Mouse (Mus musculus) kidney, adult 8-10 months (tissue): ENCODE data around the gene Lsm7.
"Not testable (repeated sequence)": the region's sequence is repeated elsewhere in the genome, so short reads cannot be mapped to it uniquely, and the experiment has no call there.

Source experiments
- DNase-seq, 2 experiments: peaks; one replicate each; pipeline ENCODE4 v3.0.0; 2022

Lsm7 gene

GRCm38 (mm10) chr10:80831136-80831535 is 23.9 kb downstream of the Lsm7 start:
- peak; percentile 84 to 88 for DNase-seq

GRCm38 (mm10) chr10:80829359-80830278 is 25.4 kb downstream of the Lsm7 start:
- DNase-seq = no peak

GRCm38 (mm10) chr10:80828587-80828986 is 26.4 kb downstream of the Lsm7 start:
- DNase-seq = not testable (repeated sequence)

- DNase-seq = no peak
These were observed 27.1 kb downstream of the Lsm7 start for GRCm38 (mm10) chr10:80827870-80828420.

- no peak for DNase-seq
These were observed 27.7 kb downstream of the Lsm7 start for GRCm38 (mm10) chr10:80827063-80827869.

GRCm38 (mm10) chr10:80826151-80827062 is 28.6 kb downstream of the Lsm7 start, which contains the start of gene Oaz1:
Gene Oaz1, plus strand, starts transcription at chr10:80826656.
- DNase-seq = peak; percentile 100

- no peak for DNase-seq
These were observed 30.2 kb downstream of the Lsm7 start for GRCm38 (mm10) chr10:80824827-80825226.

- no peak for DNase-seq
These were observed 31.0 kb downstream of the Lsm7 start for GRCm38 (mm10) chr10:80823847-80824643.

- no peak for DNase-seq
These were observed 31.7 kb downstream of the Lsm7 start for GRCm38 (mm10) chr10:80823316-80823715.

- DNase-seq = no peak
These were observed 32.5 kb downstream of the Lsm7 start for GRCm38 (mm10) chr10:80822528-80822927.

- no peak for DNase-seq
These were observed 33.0 kb downstream of the Lsm7 start for GRCm38 (mm10) chr10:80821991-80822390.

GRCm38 (mm10) chr10:80819406-80819805 is 35.6 kb downstream of the Lsm7 start:
- DNase-seq = peak; percentile 77 to 79

- DNase-seq = no peak
These were observed 36.3 kb downstream of the Lsm7 start for GRCm38 (mm10) chr10:80818599-80819281.

GRCm38 (mm10) chr10:80817955-80818354 is 37.1 kb downstream of the Lsm7 start:
- DNase-seq = not testable (repeated sequence)

GRCm38 (mm10) chr10:80817164-80817563 is 37.8 kb downstream of the Lsm7 start:
- DNase-seq = no peak

GRCm38 (mm10) chr10:80816303-80816702 is 38.7 kb downstream of the Lsm7 start:
- not testable (repeated sequence) for DNase-seq

- no peak for DNase-seq
These were observed 40.2 kb downstream of the Lsm7 start for GRCm38 (mm10) chr10:80814800-80815199.

- DNase-seq = no peak
These were observed 41.6 kb downstream of the Lsm7 start, which contains the start of gene Jsrp1 for GRCm38 (mm10) chr10:80813366-80813765. Gene Jsrp1, minus strand, starts transcription at chr10:80813498.

GRCm38 (mm10) chr10:80812391-80813041 is 42.5 kb downstream of the Lsm7 start:
- DNase-seq = no peak

- no peak for DNase-seq
These were observed 44.9 kb downstream of the Lsm7 start for GRCm38 (mm10) chr10:80810084-80810483.
